In the genomic region with DNA sequence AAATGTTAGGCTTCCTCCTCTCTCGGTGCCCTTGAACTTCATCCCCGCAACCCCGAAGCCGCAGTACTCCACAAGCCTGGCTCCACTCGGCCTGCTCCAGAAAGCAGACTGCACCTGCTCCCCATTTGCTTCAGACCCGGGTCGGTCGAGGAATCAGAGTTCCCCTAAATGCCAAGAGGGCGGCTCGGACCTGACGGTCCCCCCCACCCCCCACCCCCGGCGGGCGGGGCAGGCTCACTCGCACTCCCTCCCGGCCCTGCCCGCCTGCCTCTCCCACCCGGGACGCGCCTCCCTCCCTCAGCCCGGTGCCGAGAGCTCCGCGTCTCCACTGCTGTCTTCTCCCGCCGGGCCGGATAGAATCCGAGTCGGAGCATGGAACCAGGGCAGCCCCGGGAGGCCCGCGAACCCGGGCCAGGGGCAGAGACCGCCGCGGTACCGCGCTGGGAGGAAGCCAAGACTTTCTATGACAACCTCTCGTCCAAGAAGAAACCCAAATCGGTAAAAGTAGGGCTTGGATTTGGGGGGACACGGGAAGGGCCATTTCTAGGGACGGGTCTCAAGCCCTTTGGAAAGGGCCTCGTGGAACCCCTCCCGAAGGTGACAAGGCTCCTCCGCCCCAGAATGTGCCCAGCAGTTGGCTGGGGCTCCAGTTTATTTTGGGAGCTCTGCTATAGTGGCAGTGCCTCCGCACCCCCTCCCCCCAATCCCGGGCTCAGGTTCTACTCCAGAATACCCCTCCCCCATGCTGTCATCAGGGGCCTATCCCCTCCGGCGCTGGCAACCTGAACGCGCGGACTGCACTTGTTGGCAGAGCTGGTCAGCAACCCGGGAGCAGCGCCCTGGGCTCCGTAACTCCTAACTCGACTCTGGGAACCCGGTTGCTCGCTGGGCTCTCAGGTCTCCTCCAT, we compare ENCODE assay signal across 9 mouse cellular contexts. TPM values are rescaled to one million over a fixed set of nuclear protein-coding genes. Genes with fewer than 3 reads are reported as not detected.
A peak's percentile ranks its signal among the peaks of the same experiment; 100 is the strongest.
DNase-seq lines count a peak whose midpoint lies in the region; ATAC-seq lines count a peak whose summit lies in the region.
"Had no signal": no experiment of that assay in that cellular context is flagged by ENCODE, and none has a peak within 500 bp of the region (broad histone marks: within the 10 kb centered on the region; RNA-seq: fewer than 3 reads in every experiment).

TSS of gene Nt5c1a (plus strand) at position 319 of the 908 bp plus-strand sequence.

- intact Hi-C loops in gastrocnemius, postnatal 36 days (cut with DNase I): loop anchor here (2.0 kb wide), 1 partner anchor 47 kb away; no protein-coding TSS in a partner anchor

- H3K27ac ChIP-seq in intestine, embryonic 14.5 days (ENCODE audit: low read depth): no peak within 1 kb of the TSS
- H3K27ac ChIP-seq in liver, embryonic 11.5 days (ENCODE audit: low read depth, low read length): no peak within 1 kb of the TSS
- H3K27ac ChIP-seq in neural tube, embryonic 14.5 days (ENCODE audit: low read depth, low read length): no peak within 1 kb of the TSS

- peak within 1 kb of the TSS; percentile 70 for H3K4me3 ChIP-seq in megakaryocyte, embryonic 14.5 days (replicated peaks)
- peak within 1 kb of the TSS; percentile 39 for H3K4me3 ChIP-seq in intestine, embryonic 14.5 days (ENCODE audit: low read depth, low read length)
- H3K4me3 ChIP-seq in liver, embryonic 11.5 days (ENCODE audit: low read depth, low read length): peak within 1 kb of the TSS; percentile 40
- peak within 1 kb of the TSS; percentile 31 for H3K4me3 ChIP-seq in neural tube, embryonic 14.5 days (ENCODE audit: low read depth, low read length)

- H3K4me1 ChIP-seq in megakaryocyte, embryonic 14.5 days: peaks cover 32% of the 10 kb centered on the region
- 0 out of 2 replicates have a peak, but pooled peaks cover 7% of the 10 kb centered on the region for H3K4me1 ChIP-seq in intestine, embryonic 14.5 days (replicated peaks; ENCODE audit: control insufficient read depth, insufficient read depth, low read length)
- peaks cover 6% of the 10 kb centered on the region for H3K4me1 ChIP-seq in liver, embryonic 11.5 days (replicated peaks; ENCODE audit: control insufficient read depth, insufficient read depth, low read length)
- peaks cover 9% of the 10 kb centered on the region; the same call in 1 of the 2 replicates for H3K4me1 ChIP-seq in neural tube, embryonic 14.5 days (ENCODE audit: control insufficient read depth, insufficient read depth, low read length)

- H3K9me3 ChIP-seq in megakaryocyte, embryonic 14.5 days: no peaks in the 10 kb centered on the region
- H3K9me3 ChIP-seq in intestine, embryonic 14.5 days (ENCODE audit: control insufficient read depth, low read length): no peaks in the 10 kb centered on the region
- no peaks in the 10 kb centered on the region for H3K9me3 ChIP-seq in liver, embryonic 11.5 days (ENCODE audit: control insufficient read depth, low read length)
- no peaks in the 10 kb centered on the region for H3K9me3 ChIP-seq in neural tube, embryonic 14.5 days (ENCODE audit: control insufficient read depth, low read length)

- H3K36me3 ChIP-seq in megakaryocyte, embryonic 14.5 days (replicated peaks; ENCODE audit: low read length): no peaks in the 10 kb centered on the region
- no peaks in the 10 kb centered on the region for H3K36me3 ChIP-seq in intestine, embryonic 14.5 days (ENCODE audit: control insufficient read depth, insufficient read depth, low read length)
- H3K36me3 ChIP-seq in liver, embryonic 11.5 days (ENCODE audit: control insufficient read depth, insufficient read depth, low read length): no peaks in the 10 kb centered on the region
- no peaks in the 10 kb centered on the region for H3K36me3 ChIP-seq in neural tube, embryonic 14.5 days (ENCODE audit: control insufficient read depth, insufficient read depth, low read length)

- 2% methylated on average over 54 of the region's 58 CpGs for WGBS in intestine, embryonic 14.5 days
- 2% methylated on average over 57 of the region's 58 CpGs for WGBS in liver, embryonic 11.5 days
- 1% methylated on average over 58 of the region's 58 CpGs for WGBS in neural tube, embryonic 14.5 days

- peak within 1 kb of the TSS; percentile 64 for H3K4me2 ChIP-seq in intestine, embryonic 14.5 days (ENCODE audit: low read length)
- peak within 1 kb of the TSS; percentile 65 for H3K4me2 ChIP-seq in liver, embryonic 11.5 days
- peak within 1 kb of the TSS; percentile 73 for H3K4me2 ChIP-seq in neural tube, embryonic 14.5 days (ENCODE audit: low read depth, low read length)

- peak; percentile 67 to 75 for DNase-seq in cerebellum, postnatal 36 days
- peak; percentile 50 to 64 for DNase-seq in gastrocnemius, postnatal 36 days
- peak; percentile 67 for DNase-seq in intestine, embryonic 14.5 days (ENCODE audit: low spot score)
- no peak for DNase-seq in liver, embryonic 11.5 days (ENCODE audit: low spot score)
- no peak for DNase-seq in thymus, adult 18-20 months

- no peak for ATAC-seq in megakaryocyte, adult 5-6 weeks (ENCODE audit: poor library complexity, severe bottlenecking)
- peak; percentile 48; the same call in 1 of the 2 replicates for ATAC-seq in intestine, embryonic 14.5 days (replicated peaks; ENCODE audit: low FRiP score, low TSS enrichment, low read depth)
- 0 out of 2 replicates have a peak, but pooled peaks have one; percentile 29 for ATAC-seq in liver, embryonic 11.5 days (replicated peaks; ENCODE audit: low FRiP score)
- peak; percentile 48 for ATAC-seq in neural tube, embryonic 14.5 days (ENCODE audit: low read depth)

- no peak within 1 kb of the TSS for H3K9ac ChIP-seq in intestine, embryonic 14.5 days (ENCODE audit: low read length)
- H3K9ac ChIP-seq in liver, embryonic 11.5 days (ENCODE audit: low read depth, low read length): no peak within 1 kb of the TSS
- peak within 1 kb of the TSS; percentile 42 for H3K9ac ChIP-seq in neural tube, embryonic 14.5 days (replicated peaks; ENCODE audit: low read depth, low read length)

- H3K27me3 ChIP-seq in megakaryocyte, embryonic 14.5 days (replicated peaks): peaks cover 84% of the 10 kb centered on the region
- peaks cover 23% of the 10 kb centered on the region for H3K27me3 ChIP-seq in intestine, embryonic 14.5 days (replicated peaks; ENCODE audit: control insufficient read depth, insufficient read depth, low read length)
- H3K27me3 ChIP-seq in liver, embryonic 11.5 days (replicated peaks; ENCODE audit: control insufficient read depth, insufficient read depth, low read length): peaks cover 59% of the 10 kb centered on the region
- peaks cover 16% of the 10 kb centered on the region for H3K27me3 ChIP-seq in neural tube, embryonic 14.5 days (ENCODE audit: control insufficient read depth, insufficient read depth, low read length)

RNA-seq across cellular contexts. Expression of gene Nt5c1a, which starts in this region (rescaled TPM):
- not detected in 2 replicates for polyA plus RNA-seq in megakaryocyte, embryonic 14.5 days (2012; ENCODE audit: insufficient read depth, low replicate concordance)
- total RNA-seq in megakaryocyte, adult 5-6 weeks (2015): not detected in 2 replicates
- not detected in 2 replicates for total RNA-seq in megakaryocyte, adult 5-6 weeks (2017)
- 10 to 100 TPM; 33.4 to 44.6 TPM for total RNA-seq in gastrocnemius, postnatal 36 days (2021)
- polyA plus RNA-seq in intestine, embryonic 14.5 days (2014; fragmentation: Nextera tagmentation; extraction: Ambion mirVana): not detected in 2 replicates
- polyA plus RNA-seq in liver, embryonic 11.5 days (2014; fragmentation: Nextera tagmentation; extraction: Ambion mirVana): not detected in 2 replicates
- polyA plus RNA-seq in neural tube, embryonic 14.5 days (2014; fragmentation: Nextera tagmentation; extraction: Ambion mirVana): 0.22 TPM in 1 of 2 replicates, not detected in the other
- total RNA-seq: CH12.LX had no signal

Comparison
In these comparisons a context has a peak if more than half of its experiments do, and no peak if none do; other contexts are left out.
1. RNA of gene Nt5c1a (total RNA-seq): 33.4 to 44.6 TPM in gastrocnemius, postnatal 36 days; not detected in megakaryocyte, adult 5-6 weeks; every median in the first group is over 10 times any median in the second.
2. Peak in DNase-seq, ATAC-seq, H3K4me3 ChIP-seq and H3K4me2 ChIP-seq in intestine, embryonic 14.5 days; RNA of the gene not detected or under 1 TPM.
3. Peak in ATAC-seq, H3K4me3 ChIP-seq and H3K4me2 ChIP-seq in liver, embryonic 11.5 days; RNA of the gene not detected or under 1 TPM.
4. Peak in ATAC-seq, H3K4me3 ChIP-seq, H3K9ac ChIP-seq and H3K4me2 ChIP-seq in neural tube, embryonic 14.5 days; RNA of the gene not detected or under 1 TPM.
5. DNase-seq: peak in cerebellum, postnatal 36 days (2 of 2) and gastrocnemius, postnatal 36 days (2 of 2); none in liver, embryonic 11.5 days (single experiment) and thymus, adult 18-20 months (0 of 2).
6. Peak in every context shown above with its lines, with median percentiles within 50 percentile points of each other: H3K4me3 ChIP-seq and H3K4me2 ChIP-seq.